8 mouse cellular contexts compared by ENCODE assay signal in the genomic region with DNA sequence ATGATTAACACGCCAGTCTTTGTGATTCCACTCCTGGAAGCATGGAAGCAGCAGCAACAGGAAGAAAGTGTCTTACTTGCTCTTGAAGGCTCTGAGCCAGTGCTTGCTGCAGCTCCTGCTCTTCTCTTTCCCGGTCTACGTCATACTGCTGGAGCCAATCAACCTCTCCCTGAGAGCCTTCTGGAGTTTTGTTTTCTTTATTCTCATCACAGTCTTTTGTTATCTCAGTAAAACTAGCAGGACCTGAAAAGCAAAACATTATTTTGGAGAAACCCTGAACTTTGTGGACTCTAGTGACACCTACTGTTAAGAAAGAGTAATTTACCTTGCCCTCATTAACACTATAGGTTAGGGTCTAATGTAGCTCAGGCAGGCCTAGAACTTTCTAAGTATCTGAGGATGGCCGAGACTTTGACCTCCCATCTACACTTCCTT. TPM values are rescaled to one million over a fixed set of nuclear protein-coding genes. Genes with fewer than 3 reads are reported as not detected.
DNase-seq lines count a peak whose midpoint lies in the region; ATAC-seq and TF ChIP-seq lines count a peak whose summit lies in the region.

No protein-coding gene starts in this region.

- peak overlapping the region; percentile 51 for H3K27ac ChIP-seq in gastrocnemius, adult 2 months
- no peak overlapping the region for H3K27ac ChIP-seq in lung, embryonic 15.5 days

- no peak for DNase-seq in gastrocnemius, adult 2 months
- DNase-seq in gastrocnemius, postnatal 10 days: no peak
- DNase-seq in CD4-positive, CD25-positive, alpha-beta regulatory T cell, adult 2 months (ENCODE audit: low read depth, low spot score): peak; percentile 63
- DNase-seq in brain, embryonic 14.5 days (ENCODE audit: low read depth): peak; percentile 75
- DNase-seq in heart, postnatal 36 days: peak; percentile 13 to 34
- DNase-seq in spleen, adult 18-20 months: no peak
- DNase-seq in cerebellum, adult 9-11 months: no peak

- peak; percentile 80 for TF ChIP-seq CTCF in gastrocnemius, adult 2 months (IDR thresholded peaks at IDR 0.05)
- TF ChIP-seq CTCF in brain, embryonic 14.5 days (IDR thresholded peaks at IDR 0.05; ENCODE audit: borderline replicate concordance, extremely low read depth, insufficient read depth, insufficient read length): no peak

- H3K4me3 ChIP-seq in gastrocnemius, adult 2 months: no peak overlapping the region
- H3K4me3 ChIP-seq in lung, embryonic 15.5 days: no peak overlapping the region

- no peaks in the 10 kb centered on the region for H3K27me3 ChIP-seq in lung, embryonic 15.5 days

- no peak overlapping the region for H3K4me2 ChIP-seq in lung, embryonic 15.5 days

- 38% methylated on average over 4 of the region's 4 CpGs for WGBS in lung, embryonic 15.5 days

- no peaks in the 10 kb centered on the region for H3K9me3 ChIP-seq in lung, embryonic 15.5 days

- H3K36me3 ChIP-seq in lung, embryonic 15.5 days: peaks cover 85% of the 10 kb centered on the region

- no peak overlapping the region for H3K9ac ChIP-seq in lung, embryonic 15.5 days

- H3K4me1 ChIP-seq in lung, embryonic 15.5 days: no peaks in the 10 kb centered on the region

- intact Hi-C loops in gastrocnemius, adult 2 months (cut with DNase I): loop anchor here (2.0 to 5.0 kb wide), 4 partner anchors 50 to 245 kb away; no protein-coding TSS in a partner anchor
- intact Hi-C loops in heart, postnatal 36 days (cut with DNase I): loop anchor here (1.0 to 2.0 kb wide), 5 partner anchors 54 to 247 kb away; partner anchors contain the start of genes Aamp, Catip and Pnkd

- no peak for TF ChIP-seq POLR2A in brain, embryonic 14.5 days (IDR thresholded peaks at IDR 0.05; ENCODE audit: borderline replicate concordance, extremely low read depth, insufficient read depth, insufficient read length, poor library complexity, severe bottlenecking)

- peak; percentile 27 for ATAC-seq in lung, embryonic 15.5 days (ENCODE audit: borderline replicate concordance, extremely low read depth, low FRiP score, low TSS enrichment)

RNA-seq across cellular contexts. Expression of gene Vil1, which starts 43.5 kb away (rescaled TPM):
- total RNA-seq in gastrocnemius, adult 2 months (2021): not detected
- under 1 TPM; 0.09 to 0.16 TPM for total RNA-seq in gastrocnemius, postnatal 10 days (2021)
- 0.03 and 0.08 TPM in 2 replicates for polyA plus RNA-seq in brain, embryonic 14.5 days (2012; rRNA removed)
- 1 to 10 TPM in 1 of 2 experiments, under 1 TPM in 1; 0.86 to 1.3 TPM for total RNA-seq in heart, postnatal 36 days (2021)
- 0.34 and 0.40 TPM in 2 replicates for polyA plus RNA-seq in lung, embryonic 15.5 days (2015; fragmentation: Nextera tagmentation; extraction: Ambion mirVana)

RNA-seq across cellular contexts. Expression of gene Cnot9, which starts 53.2 kb away (rescaled TPM):
- total RNA-seq in gastrocnemius, adult 2 months (2021): 10 to 100 TPM; 12.0 to 16.3 TPM
- 10 to 100 TPM; 16.6 to 18.7 TPM for total RNA-seq in gastrocnemius, postnatal 10 days (2021)
- 53.1 and 56.2 TPM in 2 replicates for polyA plus RNA-seq in brain, embryonic 14.5 days (2012; rRNA removed)
- 10 to 100 TPM; 12.1 to 12.6 TPM for total RNA-seq in heart, postnatal 36 days (2021)
- 66.9 and 69.5 TPM in 2 replicates for polyA plus RNA-seq in lung, embryonic 15.5 days (2015; fragmentation: Nextera tagmentation; extraction: Ambion mirVana)

Comparison
In these comparisons a context has a peak if more than half of its experiments do, and no peak if none do; other contexts are left out.
1. DNase-seq: peak in CD4-positive, CD25-positive, alpha-beta regulatory T cell, adult 2 months (single experiment), brain, embryonic 14.5 days (single experiment) and heart, postnatal 36 days (2 of 2); none in gastrocnemius, adult 2 months (single experiment), gastrocnemius, postnatal 10 days (single experiment), spleen, adult 18-20 months (0 of 2) and cerebellum, adult 9-11 months (single experiment).